Mouse (Mus musculus) activated CD4-positive, CD25-positive, alpha-beta regulatory T cell, adult 4 months (primary cell): ENCODE data around the gene Zcchc2. TPM values are rescaled to one million over a fixed set of nuclear protein-coding genes. Genes with fewer than 3 reads are reported as not detected.
A peak's percentile ranks its signal among the peaks of the same experiment; 100 is the strongest.

Experiments
- ATAC-seq: one replicate; pipeline ENCODE4 v1.8.0; 2017
- polyA plus RNA-seq, 2 experiments: library from polyadenylated mRNA; unstranded; fragments of 100-300 nt; shearing (Covaris generic); gene quantifications; one replicate each; pipeline ENCODE4 v1.2.1; 2017

Zcchc2 gene
- polyA plus RNA-seq, 2 experiments from 2014 or later = 7.0 to 8.5 TPM

GRCm38 (mm10) chr1:106036861-106037599 is 46.8 kb downstream of the Zcchc2 start:
- peak; percentile 55 for ATAC-seq

- ATAC-seq = no peak
Measured at GRCm38 (mm10) chr1:106039326-106039725, 49.1 kb downstream of the Zcchc2 start.

GRCm38 (mm10) chr1:106040271-106040670 is 50.1 kb downstream of the Zcchc2 start:
- ATAC-seq = no peak

- no peak for ATAC-seq
Measured at GRCm38 (mm10) chr1:106042221-106042620, 52.0 kb downstream of the Zcchc2 start.

GRCm38 (mm10) chr1:106043053-106043820 is 53.0 kb downstream of the Zcchc2 start:
- no peak for ATAC-seq

- ATAC-seq = no peak
Measured at GRCm38 (mm10) chr1:106049036-106049435, 58.8 kb downstream of the Zcchc2 start.

- ATAC-seq = no peak
Measured at GRCm38 (mm10) chr1:106054978-106055377, 64.8 kb downstream of the Zcchc2 start.

GRCm38 (mm10) chr1:106058355-106058754 is 68.1 kb downstream of the Zcchc2 start:
- no peak for ATAC-seq

GRCm38 (mm10) chr1:106059516-106060277 is 69.5 kb downstream of the Zcchc2 start:
- ATAC-seq = no peak

GRCm38 (mm10) chr1:106061185-106061910 is 71.1 kb downstream of the Zcchc2 start:
- no peak for ATAC-seq

- ATAC-seq = no peak
Measured at GRCm38 (mm10) chr1:106062891-106063590, 72.8 kb downstream of the Zcchc2 start.

GRCm38 (mm10) chr1:106063591-106064170 is 73.5 kb downstream of the Zcchc2 start:
- no peak for ATAC-seq

GRCm38 (mm10) chr1:106064291-106064690 is 74.1 kb downstream of the Zcchc2 start:
- ATAC-seq = no peak

- ATAC-seq = no peak
Measured at GRCm38 (mm10) chr1:106064711-106065110, 74.5 kb downstream of the Zcchc2 start.

GRCm38 (mm10) chr1:106065679-106066078 is 75.5 kb downstream of the Zcchc2 start:
- no peak for ATAC-seq

- no peak for ATAC-seq
Measured at GRCm38 (mm10) chr1:106067306-106067705, 77.1 kb downstream of the Zcchc2 start.

- ATAC-seq = no peak
Measured at GRCm38 (mm10) chr1:106069867-106070543, 79.8 kb downstream of the Zcchc2 start.

GRCm38 (mm10) chr1:106070814-106071213 is 80.6 kb downstream of the Zcchc2 start:
- no peak for ATAC-seq

- ATAC-seq = peak; percentile 57
Measured at GRCm38 (mm10) chr1:106071237-106072070, 81.2 kb downstream of the Zcchc2 start.

- no peak for ATAC-seq
Measured at GRCm38 (mm10) chr1:106072071-106072440, 81.8 kb downstream of the Zcchc2 start.
